ENCODE assay signal across 24 mouse cellular contexts in genomic region chr7:114965923-114966322, GRCm38 (mm10).
DNase-seq lines count a peak whose midpoint lies in the region; ATAC-seq lines count a peak whose summit lies in the region.
"Had no signal": no experiment of that assay in that cellular context is flagged by ENCODE, and none has a peak within 500 bp of the region (broad histone marks: within the 10 kb centered on the region; RNA-seq: fewer than 3 reads in every experiment).

No protein-coding gene starts in this region.

- no peaks in the 10 kb centered on the region for H3K36me3 ChIP-seq in kidney, embryonic 16.5 days (ENCODE audit: insufficient read depth, low read length)
- no peaks in the 10 kb centered on the region for H3K36me3 ChIP-seq in neural tube, embryonic 12.5 days
- H3K36me3 ChIP-seq: forebrain, embryonic 10.5 days; heart, embryonic 12.5 days; heart, embryonic 15.5 days; hindbrain, embryonic 10.5 days; hindbrain, embryonic 13.5 days had no signal

- no peak overlapping the region for H3K27ac ChIP-seq in kidney, embryonic 16.5 days (ENCODE audit: low read length)
- no peak overlapping the region for H3K27ac ChIP-seq in neural tube, embryonic 12.5 days
- H3K27ac ChIP-seq: forebrain, embryonic 10.5 days; forebrain, embryonic 13.5 days; heart, embryonic 15.5 days; hindbrain, embryonic 10.5 days; hindbrain, embryonic 13.5 days had no signal

- DNase-seq in heart, adult 11 months: peak; percentile 48
- DNase-seq in heart, adult 8-10 months (ENCODE audit: low spot score): no peak
- DNase-seq in kidney, adult 9 months: no peak
- DNase-seq in neural tube, embryonic 10.5 days (ENCODE audit: extremely low spot score, low spot score): no peak
- DNase-seq: adrenal gland, adult 8-10 months; adrenal gland, postnatal 36 days; cerebellum, adult 18-20 months; cerebellum, adult 9-10 months; cerebellum, postnatal 14 days; gastrocnemius, postnatal 10 days; gastrocnemius, postnatal 36 days; heart, postnatal 10 days; heart, postnatal 36 days had no signal

- no peaks in the 10 kb centered on the region for H3K27me3 ChIP-seq in kidney, embryonic 16.5 days (ENCODE audit: insufficient read depth, low read length)
- no peaks in the 10 kb centered on the region for H3K27me3 ChIP-seq in neural tube, embryonic 12.5 days (replicated peaks)
- H3K27me3 ChIP-seq: heart, embryonic 12.5 days; heart, embryonic 15.5 days; hindbrain, embryonic 13.5 days had no signal

- no peaks in the 10 kb centered on the region for H3K9me3 ChIP-seq in kidney, embryonic 16.5 days (ENCODE audit: low read length)
- no peaks in the 10 kb centered on the region for H3K9me3 ChIP-seq in neural tube, embryonic 12.5 days
- H3K9me3 ChIP-seq: forebrain, embryonic 10.5 days; heart, embryonic 12.5 days; heart, embryonic 15.5 days; hindbrain, embryonic 10.5 days; hindbrain, embryonic 13.5 days had no signal

- ATAC-seq in kidney, embryonic 16.5 days (ENCODE audit: low FRiP score, low TSS enrichment): peak; percentile 79
- ATAC-seq in neural tube, embryonic 12.5 days (ENCODE audit: low FRiP score, low read depth): 0 out of 2 replicates have a peak, but pooled peaks have one; percentile 53
- no peak for ATAC-seq in monocyte, adult 5-6 weeks (replicated peaks; ENCODE audit: insufficient number of reproducible peaks, low FRiP score, low TSS enrichment, poor library complexity, severe bottlenecking)
- ATAC-seq: activated CD4-positive, CD25-positive, alpha-beta regulatory T cell, adult 4 months; forebrain, embryonic 13.5 days; forebrain, embryonic 16.5 days had no signal

- 8% methylated on average over 2 of the region's 2 CpGs for WGBS in kidney, embryonic 16.5 days
- WGBS in neural tube, embryonic 12.5 days: 23% methylated on average over 2 of the region's 2 CpGs

- no peak overlapping the region for H3K4me2 ChIP-seq in kidney, embryonic 16.5 days (replicated peaks; ENCODE audit: low read depth, low read length)
- no peak overlapping the region for H3K4me2 ChIP-seq in neural tube, embryonic 12.5 days (replicated peaks)
- H3K4me2 ChIP-seq: forebrain, embryonic 13.5 days; heart, embryonic 12.5 days; heart, embryonic 15.5 days; hindbrain, embryonic 13.5 days had no signal

- no peak overlapping the region for H3K9ac ChIP-seq in kidney, embryonic 16.5 days (replicated peaks; ENCODE audit: low read length)
- no peak overlapping the region for H3K9ac ChIP-seq in neural tube, embryonic 12.5 days
- H3K9ac ChIP-seq: forebrain, embryonic 13.5 days; heart, embryonic 12.5 days; heart, embryonic 15.5 days; hindbrain, embryonic 13.5 days had no signal

- no peak overlapping the region for H3K4me3 ChIP-seq in kidney, embryonic 16.5 days (ENCODE audit: low read length)
- H3K4me3 ChIP-seq in neural tube, embryonic 12.5 days: no peak overlapping the region
- H3K4me3 ChIP-seq: forebrain, embryonic 10.5 days; forebrain, embryonic 13.5 days; heart, embryonic 12.5 days; heart, embryonic 15.5 days; hindbrain, embryonic 10.5 days; hindbrain, embryonic 13.5 days had no signal

- H3K4me1 ChIP-seq in kidney, embryonic 16.5 days (ENCODE audit: insufficient read depth, low read length): no peaks in the 10 kb centered on the region
- no peaks in the 10 kb centered on the region for H3K4me1 ChIP-seq in neural tube, embryonic 12.5 days
- H3K4me1 ChIP-seq: forebrain, embryonic 13.5 days; heart, embryonic 12.5 days; heart, embryonic 15.5 days; hindbrain, embryonic 10.5 days; hindbrain, embryonic 13.5 days had no signal
